Mouse (Mus musculus): ENCODE results near the gene Tamm41. TPM values are rescaled to one million over a fixed set of nuclear protein-coding genes. Genes with fewer than 3 reads are reported as not detected.

Gene Tamm41
- polyA plus RNA-seq, 1 experiment: not detected

DNA sequence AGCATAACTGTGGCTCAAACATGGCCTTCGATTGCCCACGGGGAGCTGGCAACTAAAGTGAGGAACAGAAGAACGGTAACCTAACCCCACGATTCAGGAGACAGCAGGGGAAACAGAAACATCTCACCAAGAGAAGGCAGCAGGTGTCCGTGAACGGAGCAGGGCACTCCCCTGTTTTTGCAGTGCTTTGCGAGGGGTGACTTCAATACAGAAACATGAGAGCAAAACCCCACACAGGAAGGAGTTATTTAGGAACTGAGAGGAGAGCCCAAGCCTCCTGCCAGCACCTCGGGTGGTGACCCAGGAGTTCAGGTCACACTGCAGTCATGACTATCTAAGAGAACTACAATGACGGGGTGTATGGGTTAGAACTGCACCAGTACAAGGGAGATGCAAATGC, 27.4 kb downstream of the Tamm41 start:
- WGBS: 85% methylated on average over 9 of the region's 9 CpGs
- Histone ChIP-seq H3K4me1 (ENCODE audit: control insufficient read depth, insufficient read depth, low read length) (peaks cover 2% of the 10 kb centered on the region; the same call in 1 of the 2 replicates), H3K27ac (ENCODE audit: insufficient read depth, low read depth, low read length) (no peak overlapping the region), H3K4me3 (ENCODE audit: insufficient read depth, low read depth, low read length) (no peak overlapping the region)
- TF ChIP-seq POLR2A (IDR thresholded peaks at IDR 0.05; ENCODE audit: insufficient read depth, low read depth, low read length): no peak

DNA sequence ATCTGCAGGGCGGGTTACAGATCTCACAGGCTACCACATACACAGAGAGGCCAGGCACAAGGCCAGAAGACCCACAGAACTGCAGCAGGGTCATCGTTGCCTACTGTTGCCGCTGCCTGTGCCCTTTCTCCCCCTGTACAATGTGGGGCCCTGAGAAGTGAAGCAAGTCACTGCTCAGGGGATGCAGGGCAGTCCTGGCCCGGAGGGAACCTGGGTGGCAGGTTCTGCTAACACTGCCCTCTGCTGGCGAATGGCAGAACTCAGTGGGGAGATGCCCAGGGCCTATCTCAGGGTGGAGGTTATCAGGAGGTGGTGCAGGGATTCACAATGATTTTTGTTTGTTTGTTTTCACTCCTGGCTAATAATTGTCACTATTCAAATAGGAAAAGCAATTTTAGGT, 29.9 kb downstream of the Tamm41 start:
- H3K27ac ChIP-seq (ENCODE audit: insufficient read depth, low read depth, low read length): no peak overlapping the region
- WGBS: 21% methylated on average over 5 of the region's 5 CpGs
- TF ChIP-seq POLR2A (IDR thresholded peaks at IDR 0.05; ENCODE audit: insufficient read depth, low read depth, low read length) (no peak), CTCF (IDR thresholded peaks at IDR 0.05; ENCODE audit: insufficient read depth, low read depth, low read length) (peak; percentile 87)

DNA sequence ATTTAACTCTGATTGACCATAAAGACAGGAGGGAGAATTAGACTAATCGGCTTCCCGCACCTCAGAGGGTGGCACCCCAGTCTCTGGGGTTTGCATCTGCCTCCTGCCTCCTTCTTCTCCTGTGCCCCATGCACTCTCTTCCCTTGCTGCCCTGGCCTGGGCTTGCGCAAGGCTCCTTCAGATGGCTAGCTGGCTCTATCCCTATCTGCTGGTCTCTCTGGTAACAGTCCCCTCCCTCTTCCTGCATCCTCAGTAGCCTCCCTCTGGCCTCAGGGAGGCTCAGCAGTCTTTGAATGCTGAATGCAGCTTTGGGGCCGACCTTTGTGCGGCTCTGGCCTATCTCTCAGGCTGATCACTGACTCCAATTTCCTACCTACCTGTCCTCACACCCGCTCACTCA, 30.7 kb downstream of the Tamm41 start:
- H3K27ac ChIP-seq (ENCODE audit: insufficient read depth, low read depth, low read length): no peak overlapping the region
- peaks cover 2% of the 10 kb centered on the region; the same call in 1 of the 2 replicates for H3K4me1 ChIP-seq (ENCODE audit: control insufficient read depth, insufficient read depth, low read length)
- no peak overlapping the region for H3K4me3 ChIP-seq (ENCODE audit: insufficient read depth, low read depth, low read length)
- TF ChIP-seq CTCF (IDR thresholded peaks at IDR 0.05; ENCODE audit: insufficient read depth, low read depth, low read length) (no peak), POLR2A (IDR thresholded peaks at IDR 0.05; ENCODE audit: insufficient read depth, low read depth, low read length) (no peak)
- 85% methylated on average over 6 of the region's 6 CpGs for WGBS

More for the DNA sequence above, 29.9 kb downstream of the Tamm41 start:
- no peak overlapping the region for H3K4me3 ChIP-seq (ENCODE audit: insufficient read depth, low read depth, low read length)
- peaks cover 2% of the 10 kb centered on the region; the same call in 1 of the 2 replicates for H3K4me1 ChIP-seq (ENCODE audit: control insufficient read depth, insufficient read depth, low read length)

DNA sequence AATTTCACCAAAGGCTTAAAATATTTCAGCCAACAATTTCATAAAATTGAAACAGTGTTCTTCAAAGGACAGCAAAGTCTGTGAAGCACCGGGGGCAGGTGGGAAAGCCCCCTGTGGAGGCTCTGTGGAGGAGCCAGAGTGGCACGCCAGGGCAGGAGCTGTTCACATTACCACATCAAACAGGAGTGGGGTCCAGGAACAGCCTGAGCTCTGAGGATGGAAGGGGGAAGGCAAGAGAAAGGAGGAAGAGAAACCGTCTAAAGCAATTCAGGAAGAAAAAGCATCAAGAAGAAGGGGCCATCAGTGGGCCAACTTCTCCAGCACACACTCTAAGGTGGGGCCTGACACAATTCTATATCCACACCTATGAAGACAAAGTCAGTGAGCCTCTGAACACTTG, 31.6 kb downstream of the Tamm41 start:
- no peak overlapping the region for H3K4me3 ChIP-seq (ENCODE audit: insufficient read depth, low read depth, low read length)
- peaks cover 2% of the 10 kb centered on the region; the same call in 1 of the 2 replicates for H3K4me1 ChIP-seq (ENCODE audit: control insufficient read depth, insufficient read depth, low read length)
- TF ChIP-seq POLR2A (IDR thresholded peaks at IDR 0.05; ENCODE audit: insufficient read depth, low read depth, low read length) (no peak), CTCF (IDR thresholded peaks at IDR 0.05; ENCODE audit: insufficient read depth, low read depth, low read length) (no peak)
- no peak overlapping the region for H3K27ac ChIP-seq (ENCODE audit: insufficient read depth, low read depth, low read length)
- 86% methylated on average over 3 of the region's 3 CpGs for WGBS

DNA sequence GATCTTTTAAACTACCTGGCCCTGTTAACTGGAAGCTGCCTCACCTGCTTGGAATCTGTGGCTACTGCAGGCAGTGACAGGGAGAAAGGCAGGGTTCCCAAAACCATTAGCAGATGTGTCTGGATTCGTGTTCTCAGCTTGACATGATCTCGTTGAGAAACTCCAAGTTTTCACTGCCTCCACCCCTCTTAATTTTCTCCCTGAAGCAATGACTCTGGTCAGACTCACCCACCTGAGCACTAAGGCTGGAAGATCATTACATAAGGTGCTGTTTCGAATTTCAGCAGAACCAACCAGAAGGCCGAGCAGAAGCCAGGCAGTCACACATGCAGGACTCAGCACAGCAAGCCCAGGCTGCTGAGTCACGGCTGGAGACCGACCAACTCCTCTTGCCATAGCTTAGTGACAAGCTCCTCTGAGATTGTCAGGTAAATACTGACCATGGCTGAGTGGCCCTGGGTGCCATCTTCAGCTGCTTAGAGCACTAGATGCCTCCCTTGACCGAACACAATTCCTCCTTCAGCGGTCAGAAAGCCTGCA, 32.3 kb downstream of the Tamm41 start:
- 92% methylated on average over 8 of the region's 8 CpGs for WGBS
- TF ChIP-seq POLR2A (IDR thresholded peaks at IDR 0.05; ENCODE audit: insufficient read depth, low read depth, low read length) (no peak), CTCF (IDR thresholded peaks at IDR 0.05; ENCODE audit: insufficient read depth, low read depth, low read length) (no peak)
- H3K4me3 ChIP-seq (ENCODE audit: insufficient read depth, low read depth, low read length): no peak overlapping the region
- peaks cover 2% of the 10 kb centered on the region; the same call in 1 of the 2 replicates for H3K4me1 ChIP-seq (ENCODE audit: control insufficient read depth, insufficient read depth, low read length)
- H3K27ac ChIP-seq (ENCODE audit: insufficient read depth, low read depth, low read length): no peak overlapping the region

- WGBS: 85% methylated on average over 8 of the region's 8 CpGs
- H3K4me3 ChIP-seq (ENCODE audit: insufficient read depth, low read depth, low read length): no peak overlapping the region
- TF ChIP-seq CTCF (IDR thresholded peaks at IDR 0.05; ENCODE audit: insufficient read depth, low read depth, low read length) (no peak), POLR2A (IDR thresholded peaks at IDR 0.05; ENCODE audit: insufficient read depth, low read depth, low read length) (no peak)
- H3K27ac ChIP-seq (ENCODE audit: insufficient read depth, low read depth, low read length): no peak overlapping the region
- H3K4me1 ChIP-seq (ENCODE audit: control insufficient read depth, insufficient read depth, low read length): peaks cover 2% of the 10 kb centered on the region; the same call in 1 of the 2 replicates
Observed at GRCm38 (mm10) chr6:115004636-115005035, 33.0 kb downstream of the Tamm41 start.

GRCm38 (mm10) chr6:114998374-114999031, 39.2 kb downstream of the Tamm41 start:
- no peak overlapping the region for H3K27ac ChIP-seq (ENCODE audit: insufficient read depth, low read depth, low read length)
- no peak overlapping the region for H3K4me3 ChIP-seq (ENCODE audit: insufficient read depth, low read depth, low read length)
- WGBS: 88% methylated on average over 16 of the region's 16 CpGs
- H3K4me1 ChIP-seq (ENCODE audit: control insufficient read depth, insufficient read depth, low read length): no peaks in the 10 kb centered on the region
- TF ChIP-seq POLR2A (IDR thresholded peaks at IDR 0.05; ENCODE audit: insufficient read depth, low read depth, low read length) (no peak), CTCF (IDR thresholded peaks at IDR 0.05; ENCODE audit: insufficient read depth, low read depth, low read length) (no peak)

DNA sequence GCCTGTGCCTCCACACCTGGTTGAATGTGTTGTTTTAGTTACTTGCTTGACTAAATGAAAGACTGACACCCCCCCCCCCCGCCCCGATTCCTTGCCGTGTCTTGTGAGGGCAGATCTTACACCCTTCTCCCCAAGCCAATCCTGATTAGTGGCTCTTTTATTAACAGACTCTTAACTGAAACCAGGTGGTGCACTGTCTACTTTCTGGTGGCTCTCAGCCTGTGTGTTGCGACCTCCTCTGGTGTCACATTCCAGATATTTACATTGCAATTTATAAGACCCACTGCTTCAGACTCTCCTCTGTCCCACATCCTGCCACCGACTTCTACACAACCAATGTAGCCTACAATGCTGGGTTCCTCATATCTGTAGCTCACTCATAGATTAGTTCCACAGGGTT, 40.2 kb downstream of the Tamm41 start:
- Histone ChIP-seq H3K27ac (ENCODE audit: insufficient read depth, low read depth, low read length) (no peak overlapping the region), H3K4me3 (ENCODE audit: insufficient read depth, low read depth, low read length) (no peak overlapping the region), H3K4me1 (ENCODE audit: control insufficient read depth, insufficient read depth, low read length) (no peaks in the 10 kb centered on the region)
- 82% methylated on average over 5 of the region's 5 CpGs for WGBS
- TF ChIP-seq POLR2A (IDR thresholded peaks at IDR 0.05; ENCODE audit: insufficient read depth, low read depth, low read length): no peak
- TF ChIP-seq CTCF (IDR thresholded peaks at IDR 0.05; ENCODE audit: insufficient read depth, low read depth, low read length): no peak

DNA sequence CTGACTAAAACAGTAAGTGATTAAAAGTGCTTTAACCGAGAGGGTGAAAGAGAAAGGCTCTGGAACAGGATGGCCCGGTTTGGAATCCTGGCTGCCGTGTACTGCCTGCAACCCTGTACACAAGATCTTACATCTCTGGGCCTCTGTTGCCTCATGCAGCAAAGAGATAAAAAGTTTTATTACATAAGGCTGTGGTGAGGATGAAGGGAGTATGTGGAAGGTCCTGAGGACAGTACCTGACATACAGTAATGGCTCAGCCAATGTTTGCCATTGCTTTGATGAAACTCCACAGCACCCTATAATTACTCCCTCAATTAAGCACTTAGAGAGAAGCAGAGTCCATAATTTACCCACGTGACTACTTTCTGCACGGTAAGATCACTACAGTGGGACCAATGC, 40.8 kb downstream of the Tamm41 start:
- TF ChIP-seq CTCF (IDR thresholded peaks at IDR 0.05; ENCODE audit: insufficient read depth, low read depth, low read length) (no peak), POLR2A (IDR thresholded peaks at IDR 0.05; ENCODE audit: insufficient read depth, low read depth, low read length) (no peak)
- Histone ChIP-seq H3K27ac (ENCODE audit: insufficient read depth, low read depth, low read length) (no peak overlapping the region), H3K4me3 (ENCODE audit: insufficient read depth, low read depth, low read length) (no peak overlapping the region), H3K4me1 (ENCODE audit: control insufficient read depth, insufficient read depth, low read length) (no peaks in the 10 kb centered on the region)
- WGBS: 51% methylated on average over 5 of the region's 5 CpGs
